Mouse (Mus musculus): ENCODE results near the gene Slc25a44.
"Not testable (repeated sequence)": the region's sequence is repeated elsewhere in the genome, so short reads cannot be mapped to it uniquely, and the experiment has no call there.

The Slc25a44 gene

GRCm38 (mm10) chr3:88368511-88368910 lies 56.4 kb downstream of the Slc25a44 start:
- DNase-seq (ENCODE audit: low spot score) = not testable (repeated sequence)

DNA sequence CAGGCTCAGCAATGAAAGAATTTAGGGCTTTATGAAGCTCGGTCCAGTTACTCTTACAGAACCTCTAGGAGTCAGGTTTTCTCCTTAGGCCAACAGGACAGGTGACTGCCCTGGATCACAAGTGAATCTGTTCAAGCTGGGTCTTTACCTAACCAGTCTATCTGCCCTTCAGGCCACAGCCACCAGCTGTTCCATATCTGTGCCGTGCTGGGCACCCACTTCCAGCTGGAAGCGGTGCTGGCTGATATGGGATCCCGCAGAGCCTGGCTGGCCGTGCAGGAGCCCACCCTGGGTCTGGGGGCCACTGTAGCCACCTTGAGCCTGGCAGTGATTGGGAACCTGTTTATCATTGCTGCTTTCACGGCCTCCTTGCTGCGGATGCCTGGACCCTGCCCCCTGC lies 57.4 kb downstream of the Slc25a44 start:
- DNase-seq (ENCODE audit: low spot score) = not testable (repeated sequence)

DNA sequence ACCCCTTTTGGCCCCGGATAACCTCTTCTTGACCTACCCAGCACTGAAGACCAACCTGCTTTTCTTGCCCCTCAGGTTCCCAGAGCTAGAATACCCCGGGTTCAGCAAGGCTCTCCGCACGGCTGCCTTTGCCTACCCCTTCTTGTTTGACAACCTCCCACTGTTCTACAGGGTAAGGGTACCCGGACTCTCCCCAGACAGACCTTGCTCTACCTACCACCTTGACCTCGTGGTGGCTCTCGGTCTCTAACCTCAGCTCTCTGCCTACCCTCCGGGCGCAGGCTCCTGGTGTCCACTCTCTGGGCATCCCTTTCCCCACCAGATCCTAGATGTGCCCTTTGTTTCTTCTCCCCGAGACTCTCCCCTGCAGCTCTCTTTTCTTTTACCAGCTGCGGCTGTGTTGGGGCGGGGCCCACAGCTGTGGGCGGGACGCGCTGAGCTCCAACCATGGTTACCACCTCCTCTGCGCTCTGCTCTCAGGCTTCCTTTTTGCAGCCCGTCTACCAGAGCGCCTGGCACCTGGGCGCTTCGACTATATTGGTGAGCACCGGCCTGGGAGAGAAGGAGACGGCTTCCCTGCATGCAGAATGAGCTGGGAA lies 58.0 kb downstream of the Slc25a44 start:
- DNase-seq (ENCODE audit: low spot score) = peak; percentile 30

- no peak for DNase-seq (ENCODE audit: low spot score)
Observed at GRCm38 (mm10) chr3:88365705-88366361, 59.1 kb downstream of the Slc25a44 start.

- peak; percentile 65 for DNase-seq (ENCODE audit: low spot score)
Observed at GRCm38 (mm10) chr3:88364337-88364736, 60.6 kb downstream of the Slc25a44 start, which contains the start of gene Paqr6. Paqr6 (plus strand) TSS chr3:88364584.

DNA sequence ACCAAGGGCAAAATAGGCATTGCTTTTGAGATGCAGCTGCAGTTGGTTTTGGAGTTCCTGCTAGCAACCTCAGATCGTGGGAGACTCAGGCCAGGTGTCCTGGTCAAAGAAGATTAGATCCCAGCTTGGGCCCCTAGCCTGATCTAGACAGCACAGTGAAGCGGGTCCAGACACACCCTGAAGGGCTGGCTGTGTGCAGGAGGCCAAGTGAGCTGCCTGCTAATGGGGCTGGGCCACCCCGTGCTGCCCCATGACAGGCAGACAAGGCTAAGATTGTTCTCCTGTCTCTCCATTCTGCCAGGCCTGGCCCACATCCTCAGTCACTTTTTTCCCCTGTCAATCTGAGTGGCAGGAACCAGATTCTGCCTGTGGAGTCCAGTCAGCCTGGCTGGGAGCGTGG lies 61.2 kb downstream of the Slc25a44 start:
- no peak for DNase-seq (ENCODE audit: low spot score)

- DNase-seq (ENCODE audit: low spot score) = no peak
Observed at GRCm38 (mm10) chr3:88361612-88362313, 63.2 kb downstream of the Slc25a44 start.

DNA sequence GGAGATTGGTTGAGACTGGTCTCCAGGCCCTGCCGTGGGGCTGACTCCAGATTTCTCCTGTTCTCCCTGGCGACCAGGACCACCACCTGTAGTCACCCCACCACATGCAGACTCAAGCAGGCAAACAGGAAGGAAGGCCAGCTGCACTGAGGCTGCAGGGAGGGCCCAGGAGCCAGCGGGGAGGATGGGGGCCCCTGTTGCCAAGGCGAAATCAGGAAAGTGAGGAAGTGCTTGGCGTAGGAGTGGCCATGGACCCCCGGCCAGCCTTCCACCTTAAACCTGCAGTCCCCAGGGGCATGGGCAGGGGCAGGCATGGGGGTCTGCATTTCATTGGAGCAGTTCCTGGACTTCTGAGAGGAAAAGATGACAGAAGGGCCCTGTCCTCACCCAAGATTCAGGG lies 63.8 kb downstream of the Slc25a44 start:
- no peak for DNase-seq (ENCODE audit: low spot score)
